Mouse (Mus musculus): ENCODE results near the gene P2rx7.

DNA sequence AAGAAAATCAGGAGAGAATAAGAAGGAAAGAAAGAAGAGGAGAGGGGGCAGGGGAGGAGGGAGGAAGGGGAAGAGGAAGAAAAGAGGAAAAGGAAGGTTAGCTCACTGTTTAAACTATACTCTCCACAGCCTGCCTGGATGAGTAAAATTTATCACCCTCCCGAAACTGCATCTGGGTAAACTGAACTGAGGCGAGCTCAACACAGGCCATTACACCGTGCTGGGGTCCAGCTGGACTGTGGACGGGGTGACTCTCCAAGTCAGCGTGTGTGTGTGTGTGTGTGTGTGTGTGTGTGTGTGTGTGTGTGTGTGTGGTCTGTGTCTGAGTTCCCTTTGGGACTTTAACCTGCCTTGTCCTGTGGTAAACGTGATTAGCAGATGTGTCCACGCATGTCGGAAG is 32.3 kb downstream of the P2rx7 start:
- no peak for TF ChIP-seq CTCF (IDR thresholded peaks at IDR 0.05; ENCODE audit: insufficient read depth, low read length)
- no peak for TF ChIP-seq POLR2A (IDR thresholded peaks at IDR 0.05; ENCODE audit: borderline replicate concordance, extremely low read depth, low read depth, low read length)
